Mouse (Mus musculus) G1E (cell line): ENCODE measurements around the gene Alox12b.

Experiments
- CTCF ChIP-seq: IDR thresholded peaks from 2 replicates; pipeline ENCODE4 v1.5.1; 2012; ENCODE audit warnings: low read depth, low read length, inconsistent platforms, mixed read lengths
- GATA1 ChIP-seq: IDR thresholded peaks from 2 replicates; pipeline ENCODE4 v1.6.1; 2012; ENCODE audit warnings: borderline replicate concordance, low read length, inconsistent platforms, mixed read lengths
- TAL1 ChIP-seq: conservative IDR thresholded peaks from 2 replicates; pipeline ENCODE4 v1.6.1; 2012; ENCODE audit warnings: low read depth, low read length, inconsistent platforms, mixed read lengths

GRCm38 (mm10) chr11:69111051-69111810, 45.6 kb upstream of the Alox12b start:
- TF ChIP-seq TAL1 (no peak), GATA1 (no peak), CTCF (no peak)
